Mouse (Mus musculus): ENCODE results near the gene AC109138.7.
A peak's percentile ranks its signal among the peaks of the same experiment; 100 is the strongest.

- no peak for TF ChIP-seq EP300 (IDR thresholded peaks at IDR 0.05)
- peak; percentile 34 for TF ChIP-seq CTCF (IDR thresholded peaks at IDR 0.05)
These were observed 28.3 kb downstream of the AC109138.7 start for GRCm38 (mm10) chr19:4242416-4242815.
